Mouse (Mus musculus) small intestine, adult 2 months (tissue): ENCODE results near the gene Gpx4. TPM values are rescaled to one million over a fixed set of nuclear protein-coding genes. Genes with fewer than 3 reads are reported as not detected.

Experiments
- H3K27ac ChIP-seq: fragments of 200-500 bp; 2 replicates; pipeline ENCODE4 v1.5.1; 2012; ENCODE audit warnings: low read depth, low read length, control low read depth, inconsistent platforms; ENCODE audit not compliant: insufficient read depth
- H3K27me3 ChIP-seq: fragments of 200-500 bp; 2 replicates; pipeline ENCODE4 v1.6.1; 2012; ENCODE audit warnings: mild to moderate bottlenecking, moderate library complexity, low read length, inconsistent platforms; ENCODE audit not compliant: control insufficient read depth, insufficient read depth
- H3K36me3 ChIP-seq: fragments of 200-500 bp; 2 replicates; pipeline ENCODE4 v1.6.1; 2012; ENCODE audit warnings: mild to moderate bottlenecking, low read length, control low read depth, inconsistent platforms; ENCODE audit not compliant: control insufficient read depth, insufficient read depth
- H3K4me1 ChIP-seq: fragments of 200-500 bp; 2 replicates; pipeline ENCODE4 v1.6.1; 2012; ENCODE audit warnings: low read length, inconsistent platforms, mixed read lengths; ENCODE audit not compliant: control insufficient read depth, insufficient read depth, insufficient read length
- H3K4me3 ChIP-seq: fragments of 200-500 bp; 2 replicates; pipeline ENCODE4 v1.5.1; 2012; ENCODE audit warnings: low read depth, mild to moderate bottlenecking, control low read depth, inconsistent platforms, low read length, moderate library complexity
- CTCF ChIP-seq: fragments of 200-500 bp; IDR thresholded peaks from 2 replicates; pipeline ENCODE4 v1.5.1; 2012; ENCODE audit warnings: low read depth, mild to moderate bottlenecking, control low read depth, inconsistent platforms, low read length, moderate library complexity, mixed read lengths; ENCODE audit not compliant: insufficient replicate concordance, insufficient read length; ENCODE audit errors: extremely low read depth
- POLR2A ChIP-seq: fragments of 200-500 bp; IDR thresholded peaks from 2 replicates; pipeline ENCODE4 v1.6.1; 2012; ENCODE audit warnings: low read depth, mild to moderate bottlenecking, control low read depth, inconsistent platforms, low read length, moderate library complexity
- WGBS: fragments of 180-500 bp; shearing (Covaris S2); methylation state at CpG from one replicate; pipeline ENCODE4 v1.1.7; 2018; 5-methylcytosine and 5-hydroxymethylcytosine counted together
- polyA plus RNA-seq: library from polyadenylated mRNA; depleted of rRNA; stranded (reverse); fragments of >200 nt; gene quantifications from 2 replicates; pipeline ENCODE4 v1.2.3, GENCODE M21; 2012

Gpx4 gene
- polyA plus RNA-seq, 1 experiment, result 646 TPM

DNA sequence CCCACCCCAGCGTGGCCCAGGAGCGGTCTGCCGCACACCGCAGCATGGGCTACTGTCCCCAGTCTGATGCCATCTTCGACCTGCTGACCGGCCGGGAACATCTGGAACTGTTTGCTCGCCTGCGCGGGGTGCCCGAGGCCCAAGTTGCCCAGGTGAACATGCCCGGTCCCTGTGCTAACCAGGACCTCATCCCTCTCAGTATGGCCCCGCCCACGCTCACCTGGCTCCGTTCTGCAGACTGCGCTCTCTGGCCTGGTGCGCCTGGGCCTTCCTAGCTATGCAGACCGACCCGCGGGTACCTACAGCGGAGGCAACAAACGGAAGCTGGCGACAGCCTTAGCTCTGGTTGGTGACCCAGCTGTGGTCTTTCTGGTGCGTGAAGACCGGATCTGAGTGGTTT is 33.4 kb upstream of the Gpx4 start:
- Histone ChIP-seq H3K27ac (no peak overlapping the region), H3K4me3 (no peak overlapping the region), H3K4me1 (peaks cover 16% of the 10 kb centered on the region), H3K36me3 (peaks cover 20% of the 10 kb centered on the region), H3K27me3 (no peaks in the 10 kb centered on the region)
- TF ChIP-seq POLR2A (no peak), CTCF (no peak)
- WGBS, result 69% methylated on average over 25 of the region's 25 CpGs

DNA sequence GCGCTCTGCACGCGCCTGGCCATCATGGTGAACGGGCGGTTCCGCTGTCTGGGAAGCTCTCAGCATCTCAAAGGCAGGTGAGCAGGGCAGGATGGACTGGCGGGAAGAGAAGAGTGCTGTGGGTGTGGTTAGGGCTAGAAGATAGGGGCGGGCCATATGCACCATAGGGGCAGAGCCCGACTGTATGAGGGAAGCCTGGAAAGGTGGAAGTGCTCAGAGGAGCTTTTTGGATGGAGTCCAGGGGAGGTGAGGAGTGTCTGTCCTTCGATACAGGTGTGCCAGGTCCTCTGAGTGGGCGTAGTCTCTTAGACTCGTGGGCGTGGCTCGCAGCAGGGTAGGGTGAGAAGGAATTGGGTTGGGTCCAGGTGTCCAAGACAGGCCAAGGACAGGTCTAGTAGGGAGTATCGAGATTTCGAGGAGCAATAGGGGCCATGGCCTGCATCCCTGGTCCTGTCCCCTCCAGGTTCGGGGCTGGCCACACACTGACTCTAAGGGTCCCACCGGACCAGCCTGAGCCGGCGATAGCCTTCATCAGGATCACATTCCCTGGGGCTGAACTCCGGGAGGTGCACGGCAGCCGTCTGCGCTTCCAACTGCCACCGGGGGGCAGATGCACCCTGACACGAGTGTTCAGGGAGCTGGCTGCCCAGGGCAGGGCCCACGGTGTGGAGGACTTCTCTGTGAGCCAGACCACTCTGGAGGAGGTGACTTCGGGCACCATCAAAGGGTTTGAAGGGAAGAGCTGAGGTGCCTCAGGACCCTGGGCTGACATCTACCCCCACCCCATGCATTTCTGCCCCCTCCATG is 32.3 kb upstream of the Gpx4 start:
- WGBS, result 25% methylated on average over 28 of the region's 28 CpGs
- TF ChIP-seq POLR2A, result no peak
- TF ChIP-seq CTCF, result 0 out of 2 replicates have a peak, but pooled peaks have one; percentile 24
- no peaks in the 10 kb centered on the region for H3K27me3 ChIP-seq
- H3K27ac ChIP-seq, result no peak overlapping the region
- H3K4me1 ChIP-seq, result peaks cover 19% of the 10 kb centered on the region
- peaks cover 14% of the 10 kb centered on the region for H3K36me3 ChIP-seq
- no peak overlapping the region; the same call in 1 of the 2 replicates for H3K4me3 ChIP-seq

DNA sequence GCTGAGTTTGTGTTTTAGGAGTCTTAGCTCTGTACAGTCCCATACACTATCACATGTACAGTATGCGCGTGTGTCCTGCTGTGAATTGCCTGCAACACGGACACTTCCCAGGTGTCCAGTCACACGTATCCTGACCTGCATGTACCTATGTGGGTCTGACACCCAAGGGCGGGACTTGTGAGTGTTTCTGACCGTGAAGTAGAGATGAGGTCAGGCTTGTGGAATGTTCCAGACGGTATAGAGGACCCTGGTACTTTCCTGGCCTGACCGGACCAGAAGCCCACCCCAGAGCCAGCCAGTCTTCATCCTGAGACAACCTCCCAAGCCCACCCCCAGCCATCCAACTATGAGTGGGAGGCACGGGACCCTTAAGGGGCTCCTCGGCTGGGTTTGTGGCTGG is 31.4 kb upstream of the Gpx4 start:
- Histone ChIP-seq H3K27ac (no peak overlapping the region), H3K4me3 (no peak overlapping the region), H3K36me3 (peaks cover 13% of the 10 kb centered on the region), H3K27me3 (no peaks in the 10 kb centered on the region), H3K4me1 (peaks cover 19% of the 10 kb centered on the region)
- TF ChIP-seq POLR2A, result no peak
- TF ChIP-seq CTCF, result no peak
- WGBS, result 86% methylated on average over 10 of the region's 10 CpGs

DNA sequence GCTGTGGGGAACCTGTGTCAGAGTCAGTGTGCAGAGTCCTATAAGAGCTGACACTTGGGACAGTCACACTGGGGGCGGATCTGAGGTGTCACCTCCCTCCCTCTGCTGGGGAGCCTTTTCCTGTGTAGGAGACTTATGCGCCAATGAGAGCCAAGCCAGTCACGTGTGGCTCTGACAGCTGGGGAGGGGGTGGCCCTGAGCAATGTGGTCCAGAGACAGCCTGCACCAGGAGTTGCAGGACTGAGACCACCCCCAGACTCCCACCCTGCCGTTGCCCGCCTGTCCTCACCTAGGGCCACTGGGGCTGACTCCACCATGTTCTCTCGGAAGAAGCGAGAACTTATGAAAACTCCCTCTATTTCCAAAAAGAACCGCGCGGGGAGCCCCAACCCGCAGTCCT is 30.5 kb upstream of the Gpx4 start, which contains the start of gene Arhgap45:
Gene Arhgap45 (plus strand): TSS at position 143 of the 400 bp plus-strand sequence.
- WGBS, result 79% methylated on average over 11 of the region's 11 CpGs
- peaks cover 20% of the 10 kb centered on the region for H3K4me1 ChIP-seq
- H3K27ac ChIP-seq, result peak within 1 kb of the TSS; percentile 93
- TF ChIP-seq POLR2A, result no peak
- TF ChIP-seq CTCF, result no peak
- no peaks in the 10 kb centered on the region for H3K27me3 ChIP-seq
- H3K4me3 ChIP-seq, result peak within 1 kb of the TSS; percentile 69
- H3K36me3 ChIP-seq, result peaks cover 5% of the 10 kb centered on the region; the same call in 1 of the 2 replicates

DNA sequence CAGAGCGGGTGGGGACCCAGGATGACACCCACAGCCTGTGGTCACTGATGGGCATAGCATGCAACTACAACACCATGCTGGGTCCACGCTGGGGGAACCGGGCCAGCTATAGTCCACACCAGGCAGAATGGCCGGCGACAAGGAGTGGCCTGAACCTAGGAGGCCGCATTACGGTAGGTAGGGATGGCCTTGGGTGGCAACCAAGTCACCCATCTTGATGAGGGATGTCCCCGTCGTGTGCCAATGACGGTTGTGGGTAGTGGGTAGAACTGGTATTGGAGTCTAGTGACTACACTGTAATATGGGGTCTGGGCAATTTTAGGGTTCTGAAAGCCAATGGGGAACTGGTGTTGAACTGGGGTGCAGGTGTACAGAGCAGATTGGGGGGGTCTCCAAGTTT is 30.0 kb upstream of the Gpx4 start:
- Histone ChIP-seq H3K27me3 (no peaks in the 10 kb centered on the region), H3K27ac (peak overlapping the region; percentile 93), H3K4me1 (peaks cover 20% of the 10 kb centered on the region), H3K4me3 (peak overlapping the region; percentile 69), H3K36me3 (0 out of 2 replicates have a peak, but pooled peaks cover 2% of the 10 kb centered on the region)
- no peak for TF ChIP-seq POLR2A
- no peak for TF ChIP-seq CTCF
- WGBS, result 82% methylated on average over 10 of the region's 10 CpGs

DNA sequence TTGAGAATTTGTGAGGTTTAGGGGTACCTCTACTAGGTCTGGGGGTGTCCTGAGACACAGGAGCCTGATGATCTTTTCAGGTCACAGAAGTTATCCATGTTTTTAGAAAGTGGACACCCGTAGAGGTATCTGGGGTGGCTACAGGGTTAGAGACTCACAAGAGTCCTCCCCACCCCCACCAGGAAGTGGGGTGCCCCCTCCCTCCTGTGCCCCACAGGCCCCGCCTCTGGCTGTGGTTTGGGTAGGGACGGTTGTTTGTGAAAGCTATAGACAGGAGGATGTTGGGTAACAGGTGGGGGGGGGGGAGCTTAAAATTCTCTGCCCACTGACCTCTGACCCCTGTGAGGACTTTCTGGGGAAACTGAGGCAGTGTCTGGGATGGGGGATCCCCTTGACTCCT is 29.6 kb upstream of the Gpx4 start:
- peaks cover 20% of the 10 kb centered on the region for H3K4me1 ChIP-seq
- H3K36me3 ChIP-seq, result 0 out of 2 replicates have a peak, but pooled peaks cover 2% of the 10 kb centered on the region
- TF ChIP-seq POLR2A (no peak), CTCF (no peak)
- H3K4me3 ChIP-seq, result peak overlapping the region; percentile 69
- H3K27ac ChIP-seq, result peak overlapping the region; percentile 93
- WGBS, result 39% methylated on average over 3 of the region's 3 CpGs
- no peaks in the 10 kb centered on the region for H3K27me3 ChIP-seq

DNA sequence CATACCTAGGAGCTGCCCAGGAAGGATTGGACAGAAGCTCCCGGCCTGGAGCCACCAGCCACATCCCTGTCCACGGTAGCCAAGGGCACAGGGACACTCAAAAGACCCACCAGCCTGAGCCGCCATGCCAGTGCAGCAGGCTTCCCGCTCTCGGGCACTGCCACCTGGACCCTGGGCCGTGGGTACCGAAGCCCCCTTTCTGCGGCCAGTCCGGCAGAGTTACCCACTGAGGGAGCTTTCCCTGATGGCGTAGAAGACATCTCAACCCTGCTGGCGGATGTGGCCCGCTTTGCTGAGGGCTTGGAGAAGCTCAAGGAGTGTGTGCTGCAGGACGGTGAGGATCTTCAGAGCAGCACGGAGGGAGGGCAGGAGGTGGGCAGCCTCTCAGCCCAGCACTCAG is 29.2 kb upstream of the Gpx4 start:
- TF ChIP-seq CTCF, result no peak
- no peak for TF ChIP-seq POLR2A
- H3K36me3 ChIP-seq, result 0 out of 2 replicates have a peak, but pooled peaks cover 2% of the 10 kb centered on the region
- peak overlapping the region; percentile 91 for H3K27ac ChIP-seq
- H3K4me1 ChIP-seq, result peaks cover 20% of the 10 kb centered on the region
- WGBS, result 76% methylated on average over 14 of the region's 14 CpGs
- peak overlapping the region; percentile 60 for H3K4me3 ChIP-seq
- H3K27me3 ChIP-seq, result no peaks in the 10 kb centered on the region
